Mouse (Mus musculus) C2C12 (cell line): ENCODE data around the gene Ccdc149.

Experiments
- CEBPB ChIP-seq: IDR thresholded peaks from one replicate; pipeline ENCODE4 v1.6.1; 2011; ENCODE audit warnings: low read depth, mild to moderate bottlenecking, control low read depth, moderate library complexity
- CTCF ChIP-seq: IDR thresholded peaks from one replicate; pipeline ENCODE4 v1.5.1; 2011; ENCODE audit not compliant: control insufficient read depth, insufficient read depth, insufficient read length

DNA sequence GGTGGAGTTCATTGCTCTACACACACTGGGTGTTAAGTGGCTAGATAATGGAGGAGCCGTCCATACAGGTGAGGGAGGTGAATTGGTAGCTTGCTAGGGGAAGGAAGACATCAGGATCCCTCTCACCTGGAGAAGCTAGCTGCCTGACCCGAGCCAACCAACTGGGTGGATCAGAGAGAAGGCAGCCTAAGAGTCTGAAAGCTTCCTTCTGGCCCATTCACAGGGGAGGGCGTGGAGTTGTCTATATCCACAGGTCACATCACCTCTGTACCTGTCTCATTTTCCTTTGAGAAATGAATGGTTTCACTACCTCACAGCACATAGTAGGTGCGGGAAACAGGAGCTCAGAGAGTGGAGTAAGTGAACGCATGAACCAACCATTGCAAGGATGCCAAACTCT lies 770 bp downstream of the Ccdc149 start:
- TF ChIP-seq CTCF (no peak), CEBPB (no peak)
